Comparison of ENCODE assay signal across 33 mouse cellular contexts in the genomic region with DNA sequence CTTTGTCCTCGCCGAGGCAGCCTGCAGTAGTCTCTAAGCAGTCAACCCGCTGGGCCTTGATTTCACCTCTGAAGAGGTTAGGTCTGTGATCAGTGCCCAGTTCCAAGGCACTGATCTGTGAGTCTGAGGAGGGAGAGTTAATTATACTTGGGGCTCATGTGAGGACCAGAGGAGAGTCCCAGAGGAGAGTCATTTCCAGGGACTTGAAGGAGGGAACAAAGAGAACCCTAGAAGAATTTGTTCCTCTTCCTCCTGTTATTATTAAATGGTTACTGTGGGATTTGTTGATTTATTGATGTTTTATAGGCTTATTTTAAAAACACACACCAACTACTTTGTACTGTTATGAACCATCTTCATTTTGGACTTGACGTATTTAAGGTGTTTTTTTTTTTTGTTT. TPM values are rescaled to one million over a fixed set of nuclear protein-coding genes. Genes with fewer than 3 reads are reported as not detected.
"Had no signal": no experiment of that assay in that cellular context is flagged by ENCODE, and none has a peak within 500 bp of the region (broad histone marks: within the 10 kb centered on the region; RNA-seq: fewer than 3 reads in every experiment).

A gene (minus strand): TSS at position 101 of the 400 bp plus-strand sequence.

- DNase-seq: gastrocnemius, postnatal 10 days; gastrocnemius, postnatal 25 days; heart, adult 2 months; heart, postnatal 10 days; heart, postnatal 4 days; kidney, adult 18-20 months; kidney, adult 8-10 months; kidney, postnatal 10 days; kidney, postnatal 25 days; kidney, postnatal 4 days; liver had no signal

- H3K36me3 ChIP-seq: heart, embryonic 12.5 days; hindbrain, embryonic 12.5 days; intestine, embryonic 15.5 days; limb, embryonic 12.5 days had no signal

- ATAC-seq: hindbrain, embryonic 16.5 days; inflammation-experienced regulatory T-cells, adult 6 months; intestine, embryonic 15.5 days; intestine, postnatal 0 days had no signal

- H3K27me3 ChIP-seq: heart, embryonic 12.5 days; hindbrain, embryonic 12.5 days; intestine, embryonic 15.5 days; limb, embryonic 12.5 days had no signal

- H3K4me1 ChIP-seq: hindbrain, embryonic 10.5 days; hindbrain, embryonic 12.5 days; intestine, embryonic 15.5 days; limb, embryonic 10.5 days; limb, embryonic 12.5 days had no signal

- H3K4me3 ChIP-seq: heart, adult 2 months; heart, embryonic 10.5 days; heart, embryonic 12.5 days; hindbrain, embryonic 10.5 days; hindbrain, embryonic 12.5 days; intestine, embryonic 15.5 days; layer of hippocampus, adult 2 months; left cerebral cortex, adult 2 months; limb, embryonic 10.5 days; limb, embryonic 12.5 days had no signal

- H3K4me2 ChIP-seq: heart, embryonic 12.5 days; hindbrain, embryonic 12.5 days; hindbrain, embryonic 14.5 days; intestine, embryonic 15.5 days; limb, embryonic 12.5 days; liver, embryonic 11.5 days had no signal

- H3K9ac ChIP-seq: heart, embryonic 12.5 days; hindbrain, embryonic 12.5 days; hindbrain, embryonic 14.5 days; intestine, embryonic 15.5 days; limb, embryonic 12.5 days had no signal

- H3K9me3 ChIP-seq: heart, embryonic 10.5 days; heart, embryonic 12.5 days; hindbrain, embryonic 10.5 days; hindbrain, embryonic 12.5 days; intestine, embryonic 15.5 days; limb, embryonic 10.5 days; limb, embryonic 12.5 days had no signal

- H3K27ac ChIP-seq: heart, adult 2 months; heart, embryonic 10.5 days; hindbrain, embryonic 10.5 days; hindbrain, embryonic 12.5 days; hindbrain, embryonic 14.5 days; intestine, embryonic 15.5 days; layer of hippocampus, adult 2 months; left cerebral cortex, adult 2 months; limb, embryonic 10.5 days; limb, embryonic 12.5 days had no signal

RNA-seq across cellular contexts. Expression of the gene that starts here (rescaled TPM):
- total RNA-seq: gastrocnemius, adult 18-20 months; gastrocnemius, postnatal 10 days; gastrocnemius, postnatal 25 days; gastrocnemius, postnatal 4 days; granulocyte monocyte progenitor cell, adult 5-6 weeks; heart, adult 2 months; heart, postnatal 10 days; heart, postnatal 25 days; heart, postnatal 4 days; layer of hippocampus, adult 2 months; layer of hippocampus, postnatal 10 days; layer of hippocampus, postnatal 25 days; left cerebral cortex, adult 2 months; left cerebral cortex, postnatal 14 days; left cerebral cortex, postnatal 36 days had no signal
- polyA plus RNA-seq: heart, adult 2 months; intestine, postnatal 0 days had no signal
